In the genomic region with DNA sequence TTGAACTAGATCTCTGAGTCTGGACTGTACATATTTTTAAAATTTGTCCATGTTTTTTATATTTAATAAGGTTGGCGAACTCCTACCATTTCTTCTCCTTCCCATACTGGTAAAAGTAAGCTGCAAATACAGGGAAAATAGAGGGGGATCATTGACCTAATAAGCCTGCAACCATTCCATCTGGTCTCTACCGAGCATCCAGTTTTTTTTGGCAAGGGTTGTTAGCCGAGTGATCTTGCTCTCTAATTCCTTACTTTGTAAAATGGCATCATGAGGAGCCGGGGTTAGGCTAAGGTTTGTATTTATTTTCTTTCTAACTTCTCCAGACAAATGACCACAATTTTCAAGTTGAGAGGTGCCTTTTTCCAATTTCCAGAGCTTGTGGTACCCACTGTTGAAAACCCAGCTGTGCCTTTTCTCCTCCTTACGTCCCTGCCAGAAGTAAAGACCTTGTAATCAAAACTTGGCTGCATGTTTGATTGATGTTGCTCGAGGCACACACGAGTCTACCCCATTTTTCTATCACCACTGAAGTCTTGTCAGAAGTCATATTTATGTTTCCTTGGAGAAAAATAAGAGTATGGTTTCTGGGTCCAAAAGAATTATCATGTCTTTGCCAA, we compare ENCODE assay signal across 28 mouse cellular contexts.
DNase-seq lines count a peak whose midpoint lies in the region; ATAC-seq lines count a peak whose summit lies in the region.
"Had no signal": no experiment of that assay in that cellular context is flagged by ENCODE, and none has a peak within 500 bp of the region (broad histone marks: within the 10 kb centered on the region; RNA-seq: fewer than 3 reads in every experiment).

No protein-coding gene starts in this region.

- H3K27me3 ChIP-seq in embryonic facial prominence, embryonic 14.5 days (replicated peaks; ENCODE audit: control insufficient read depth, insufficient read depth, low read length), result no peaks in the 10 kb centered on the region
- no peaks in the 10 kb centered on the region for H3K27me3 ChIP-seq in embryonic facial prominence, embryonic 10.5 days (replicated peaks; ENCODE audit: low read depth, poor library complexity, severe bottlenecking)
- H3K27me3 ChIP-seq: embryonic facial prominence, embryonic 13.5 days; forebrain, embryonic 13.5 days; limb, embryonic 12.5 days; liver, embryonic 15.5 days; lung, embryonic 15.5 days; midbrain, embryonic 12.5 days; neural tube, embryonic 13.5 days had no signal

- no peaks in the 10 kb centered on the region for H3K9me3 ChIP-seq in embryonic facial prominence, embryonic 14.5 days (ENCODE audit: control insufficient read depth, low read length)
- H3K9me3 ChIP-seq in embryonic facial prominence, embryonic 10.5 days, result no peaks in the 10 kb centered on the region
- H3K9me3 ChIP-seq: embryonic facial prominence, embryonic 13.5 days; forebrain, embryonic 13.5 days; limb, embryonic 12.5 days; liver, embryonic 15.5 days; lung, embryonic 15.5 days; midbrain, embryonic 12.5 days; neural tube, embryonic 13.5 days had no signal

- H3K4me3 ChIP-seq in embryonic facial prominence, embryonic 14.5 days (ENCODE audit: low read depth, low read length), result no peak overlapping the region
- H3K4me3 ChIP-seq in embryonic facial prominence, embryonic 10.5 days, result no peak overlapping the region
- H3K4me3 ChIP-seq: embryonic facial prominence, embryonic 13.5 days; forebrain, embryonic 13.5 days; limb, embryonic 12.5 days; liver, embryonic 15.5 days; lung, embryonic 15.5 days; midbrain, embryonic 12.5 days; neural tube, embryonic 13.5 days had no signal

- H3K36me3 ChIP-seq in embryonic facial prominence, embryonic 14.5 days (ENCODE audit: control insufficient read depth, insufficient read depth, low read length), result no peaks in the 10 kb centered on the region
- H3K36me3 ChIP-seq in embryonic facial prominence, embryonic 10.5 days (replicated peaks), result no peaks in the 10 kb centered on the region
- H3K36me3 ChIP-seq: embryonic facial prominence, embryonic 13.5 days; limb, embryonic 12.5 days; liver, embryonic 15.5 days; lung, embryonic 15.5 days; midbrain, embryonic 12.5 days; neural tube, embryonic 13.5 days had no signal

- no peak for ATAC-seq in embryonic facial prominence, embryonic 14.5 days (ENCODE audit: low read depth)
- ATAC-seq: activated CD4-positive, CD25-positive, alpha-beta regulatory T cell, adult 4 months; forebrain, embryonic 13.5 days; intestine, postnatal 0 days had no signal

- H3K27ac ChIP-seq in embryonic facial prominence, embryonic 14.5 days (replicated peaks; ENCODE audit: low read depth, low read length), result no peak overlapping the region
- no peak overlapping the region for H3K27ac ChIP-seq in embryonic facial prominence, embryonic 10.5 days (replicated peaks)
- H3K27ac ChIP-seq: embryonic facial prominence, embryonic 13.5 days; forebrain, embryonic 13.5 days; hindbrain, embryonic 14.5 days; limb, embryonic 12.5 days; liver, embryonic 15.5 days; lung, embryonic 15.5 days; midbrain, embryonic 12.5 days; neural tube, embryonic 13.5 days had no signal

- 57% methylated on average over 7 of the region's 7 CpGs for WGBS in embryonic facial prominence, embryonic 14.5 days
- 85% methylated on average over 7 of the region's 7 CpGs for WGBS in embryonic facial prominence, embryonic 10.5 days

- H3K9ac ChIP-seq in embryonic facial prominence, embryonic 14.5 days (ENCODE audit: low read depth, low read length), result no peak overlapping the region
- H3K9ac ChIP-seq: embryonic facial prominence, embryonic 13.5 days; forebrain, embryonic 13.5 days; hindbrain, embryonic 14.5 days; limb, embryonic 12.5 days; liver, embryonic 15.5 days; lung, embryonic 15.5 days; midbrain, embryonic 12.5 days; neural tube, embryonic 13.5 days had no signal

- DNase-seq in embryonic facial prominence, embryonic 14.5 days (ENCODE audit: low spot score), result peak; percentile 63
- DNase-seq in embryonic facial prominence, embryonic 10.5 days (ENCODE audit: low spot score), result no peak
- DNase-seq in brain, adult 2 months (ENCODE audit: low read depth, low spot score), result peak; percentile 88
- DNase-seq in cerebellum, adult 8-10 months, result peak; percentile 25
- peak; percentile 16 to 17 for DNase-seq in cerebellum, postnatal 25 days
- DNase-seq in right cerebral cortex, postnatal 4 days, result no peak
- DNase-seq in gastrocnemius, postnatal 36 days, result no peak
- DNase-seq in embryo, embryonic 10.5 days (ENCODE audit: low spot score), result no peak
- DNase-seq: B cell, adult 2 months; embryo, embryonic 11 days; gastrocnemius, postnatal 10 days; heart, adult 18-20 months; heart, postnatal 4 days; kidney, adult 9 months; kidney, postnatal 10 days; layer of hippocampus, adult 9-11 months; lung, postnatal 36 days had no signal

- no peaks in the 10 kb centered on the region for H3K4me1 ChIP-seq in embryonic facial prominence, embryonic 14.5 days (ENCODE audit: control insufficient read depth, insufficient read depth, low read length)
- no peaks in the 10 kb centered on the region for H3K4me1 ChIP-seq in embryonic facial prominence, embryonic 10.5 days
- H3K4me1 ChIP-seq: embryonic facial prominence, embryonic 13.5 days; forebrain, embryonic 13.5 days; limb, embryonic 12.5 days; liver, embryonic 15.5 days; midbrain, embryonic 12.5 days; neural tube, embryonic 13.5 days had no signal

- intact Hi-C loops in gastrocnemius, postnatal 36 days (cut with DNase I), result no loop called here

- H3K4me2 ChIP-seq in embryonic facial prominence, embryonic 14.5 days (ENCODE audit: low read depth, low read length), result no peak overlapping the region
- H3K4me2 ChIP-seq: embryonic facial prominence, embryonic 13.5 days; forebrain, embryonic 13.5 days; heart, embryonic 11.5 days; hindbrain, embryonic 14.5 days; limb, embryonic 12.5 days; liver, embryonic 15.5 days; lung, embryonic 15.5 days; midbrain, embryonic 12.5 days; neural tube, embryonic 13.5 days had no signal

Comparison
In these comparisons a context has a peak if more than half of its experiments do, and no peak if none do; other contexts are left out.
1. DNase-seq: peak in embryonic facial prominence, embryonic 14.5 days (single experiment), brain, adult 2 months (single experiment), cerebellum, adult 8-10 months (single experiment) and cerebellum, postnatal 25 days (2 of 2); none in embryonic facial prominence, embryonic 10.5 days (single experiment), right cerebral cortex, postnatal 4 days (single experiment), gastrocnemius, postnatal 36 days (0 of 2) and embryo, embryonic 10.5 days (single experiment).